In genomic region chr12:8099821-8100220, GRCm38 (mm10) we compare ENCODE assay signal across 10 mouse cellular contexts.
A peak's percentile ranks its signal among the peaks of the same experiment; 100 is the strongest.
DNase-seq lines count a peak whose midpoint lies in the region; ATAC-seq lines count a peak whose summit lies in the region.
"Had no signal": no experiment of that assay in that cellular context is flagged by ENCODE, and none has a peak within 500 bp of the region (broad histone marks: within the 10 kb centered on the region; RNA-seq: fewer than 3 reads in every experiment).

No protein-coding gene starts in this region.

- ATAC-seq in granulocyte monocyte progenitor cell, adult 5-6 weeks (replicated peaks; ENCODE audit: poor library complexity, severe bottlenecking), result 0 out of 2 replicates have a peak, but pooled peaks have one; percentile 30
- ATAC-seq in megakaryocyte, adult 5-6 weeks (ENCODE audit: poor library complexity, severe bottlenecking), result no peak

- intact Hi-C loops in gastrocnemius, postnatal 36 days (cut with DNase I), result no loop called here

- DNase-seq in gastrocnemius, postnatal 10 days, result peak; percentile 48
- no peak for DNase-seq in gastrocnemius, postnatal 36 days
- peak; percentile 42 for DNase-seq in ES-CJ7 (ENCODE audit: low read depth, low spot score)
- DNase-seq in lung, postnatal 10 days, result peak; percentile 48
- no peak for DNase-seq in cerebellum, postnatal 25 days
- no peak for DNase-seq in cerebellum, postnatal 36 days
- DNase-seq: cerebellum, adult 18-20 months; midbrain, embryonic 14.5 days had no signal

Comparison
In these comparisons a context has a peak if more than half of its experiments do, and no peak if none do; other contexts are left out.
1. DNase-seq: peak in gastrocnemius, postnatal 10 days (single experiment), ES-CJ7 (single experiment) and lung, postnatal 10 days (single experiment); none in gastrocnemius, postnatal 36 days (0 of 2), cerebellum, postnatal 25 days (0 of 2) and cerebellum, postnatal 36 days (0 of 2).